In genomic region chr12:24783735-24784134, GRCm38 (mm10) we compare ENCODE assay signal across 24 mouse cellular contexts. TPM values are rescaled to one million over a fixed set of nuclear protein-coding genes. Genes with fewer than 3 reads are reported as not detected.
DNase-seq lines count a peak whose midpoint lies in the region; ATAC-seq and TF ChIP-seq lines count a peak whose summit lies in the region.
"Had no signal": no experiment of that assay in that cellular context is flagged by ENCODE, and none has a peak within 500 bp of the region (broad histone marks: within the 10 kb centered on the region; RNA-seq: fewer than 3 reads in every experiment).

No protein-coding gene starts in this region.

- H3K4me2 ChIP-seq in kidney, embryonic 14.5 days (replicated peaks; ENCODE audit: low read depth, low read length): no peak overlapping the region
- H3K4me2 ChIP-seq: forebrain, embryonic 13.5 days; heart, embryonic 13.5 days; hindbrain, embryonic 14.5 days; intestine, embryonic 15.5 days; lung, embryonic 15.5 days; stomach, embryonic 15.5 days had no signal

- WGBS in kidney, embryonic 14.5 days: 58% methylated on average over 4 of the region's 4 CpGs

- intact Hi-C loops in left cerebral cortex, adult 2 months (cut with DNase I): no loop called here

- H3K36me3 ChIP-seq in kidney, embryonic 14.5 days (ENCODE audit: control insufficient read depth, insufficient read depth, low read length): no peaks in the 10 kb centered on the region
- H3K36me3 ChIP-seq: heart, embryonic 13.5 days; intestine, embryonic 15.5 days; lung, embryonic 15.5 days; stomach, embryonic 15.5 days had no signal

- H3K4me3 ChIP-seq in kidney, embryonic 14.5 days (ENCODE audit: low read length): no peak overlapping the region
- H3K4me3 ChIP-seq in left cerebral cortex, adult 2 months: no peak overlapping the region
- H3K4me3 ChIP-seq: forebrain, embryonic 13.5 days; heart, embryonic 13.5 days; intestine, embryonic 15.5 days; lung, embryonic 15.5 days; stomach, embryonic 15.5 days had no signal

- no peaks in the 10 kb centered on the region for H3K27me3 ChIP-seq in kidney, embryonic 14.5 days (ENCODE audit: control insufficient read depth, insufficient read depth, low read length)
- H3K27me3 ChIP-seq: forebrain, embryonic 13.5 days; heart, embryonic 13.5 days; intestine, embryonic 15.5 days; lung, embryonic 15.5 days; stomach, embryonic 15.5 days had no signal

- no peak overlapping the region for H3K9ac ChIP-seq in kidney, embryonic 14.5 days (ENCODE audit: low read depth, low read length)
- H3K9ac ChIP-seq: forebrain, embryonic 13.5 days; heart, embryonic 13.5 days; hindbrain, embryonic 14.5 days; intestine, embryonic 15.5 days; liver, embryonic 14.5 days; lung, embryonic 15.5 days; stomach, embryonic 15.5 days had no signal

- H3K4me1 ChIP-seq in kidney, embryonic 14.5 days (ENCODE audit: control insufficient read depth, insufficient read depth, low read length): no peaks in the 10 kb centered on the region
- H3K4me1 ChIP-seq: forebrain, embryonic 13.5 days; intestine, embryonic 15.5 days had no signal

- peak; percentile 7 for DNase-seq in heart, adult 11 months
- no peak for DNase-seq in heart, adult 9 months (ENCODE audit: low spot score in 2 of 2)
- DNase-seq in A20 (ENCODE audit: low read depth, low spot score) (peak; percentile 49), WW6 (ENCODE audit: low read depth, low spot score) (peak; percentile 9)
- DNase-seq in thymus, adult 18-20 months: no peak
- no peak for DNase-seq in left cerebral cortex, adult 2 months (ENCODE audit: extremely low spot score in 1 of 2, low spot score in 2 of 2)
- DNase-seq: adrenal gland, postnatal 25 days; cerebellum, adult 11-12 months; cerebellum, postnatal 25 days; embryo, embryonic 11 days; gastrocnemius, postnatal 36 days; heart, postnatal 36 days; lung, postnatal 4 days; right cerebral cortex, postnatal 14 days; thymus, postnatal 25 days had no signal

- peak; percentile 52; the same call in 1 of the 2 replicates for ATAC-seq in kidney, embryonic 14.5 days (ENCODE audit: low FRiP score, low TSS enrichment)
- no peak for ATAC-seq in CD4-positive, CD25-positive, alpha-beta regulatory T cell, adult 4 months
- ATAC-seq: forebrain, embryonic 13.5 days; intestine, embryonic 15.5 days had no signal

- H3K9me3 ChIP-seq in kidney, embryonic 14.5 days (ENCODE audit: control insufficient read depth, low read length): no peaks in the 10 kb centered on the region
- H3K9me3 ChIP-seq: forebrain, embryonic 13.5 days; heart, embryonic 13.5 days; intestine, embryonic 15.5 days; lung, embryonic 15.5 days; stomach, embryonic 15.5 days had no signal

- H3K27ac ChIP-seq in kidney, embryonic 14.5 days (ENCODE audit: low read depth, low read length): no peak overlapping the region
- no peak overlapping the region for H3K27ac ChIP-seq in left cerebral cortex, adult 2 months
- H3K27ac ChIP-seq: forebrain, embryonic 13.5 days; heart, embryonic 13.5 days; hindbrain, embryonic 14.5 days; intestine, embryonic 15.5 days; liver, embryonic 14.5 days; lung, embryonic 15.5 days; stomach, embryonic 15.5 days had no signal

- no peak for TF ChIP-seq CTCF in left cerebral cortex, adult 2 months (IDR thresholded peaks at IDR 0.05)

RNA-seq across cellular contexts. Expression of gene Mboat2, which starts 46.9 kb away (rescaled TPM):
- 23.5 and 45.1 TPM in 2 replicates for polyA plus RNA-seq in kidney, embryonic 14.5 days (2014; fragmentation: Nextera tagmentation; extraction: Ambion mirVana)
- polyA plus RNA-seq in CD4-positive, CD25-positive, alpha-beta regulatory T cell, adult 4 months (2017; shearing (Covaris generic)): under 1 TPM; 0.15 to 0.34 TPM
- total RNA-seq in left cerebral cortex, adult 2 months (2021): 10 to 100 TPM; 78.7 to 85.3 TPM

Comparison
In these comparisons a context has a peak if more than half of its experiments do, and no peak if none do; other contexts are left out.
1. DNase-seq: peak in heart, adult 11 months (single experiment), A20 (single experiment) and WW6 (single experiment); none in heart, adult 9 months (0 of 2), thymus, adult 18-20 months (0 of 2) and left cerebral cortex, adult 2 months (0 of 2).
2. RNA of gene Mboat2, which starts 46.9 kb away (polyA plus RNA-seq): 23.5 to 45.1 TPM in kidney, embryonic 14.5 days; 0.15 to 0.34 TPM in CD4-positive, CD25-positive, alpha-beta regulatory T cell, adult 4 months; every median in the first group is over 10 times any median in the second.